Mouse (Mus musculus) olfactory bulb, adult 2 months (tissue): ENCODE results near the gene Cpe. TPM values are rescaled to one million over a fixed set of nuclear protein-coding genes. Genes with fewer than 3 reads are reported as not detected.
A peak's percentile ranks its signal among the peaks of the same experiment; 100 is the strongest.

ENCODE experiments used
- H3K27ac ChIP-seq: fragments of 200-500 bp; 2 replicates; pipeline ENCODE4 v1.5.1; 2012; ENCODE audit warnings: low read depth, low read length; ENCODE audit not compliant: insufficient read depth
- H3K4me1 ChIP-seq: fragments of 200-500 bp; 2 replicates; pipeline ENCODE4 v1.6.1; 2012; ENCODE audit warnings: low read length; ENCODE audit not compliant: control insufficient read depth, insufficient read depth
- H3K4me3 ChIP-seq: fragments of 200-500 bp; 2 replicates; pipeline ENCODE4 v1.5.1; 2012; ENCODE audit warnings: mild to moderate bottlenecking, low read depth, low read length, moderate library complexity; ENCODE audit not compliant: insufficient read depth
- CTCF ChIP-seq: fragments of 200-500 bp; IDR thresholded peaks from 2 replicates; pipeline ENCODE4 v1.5.1; 2012; ENCODE audit warnings: low read depth, mild to moderate bottlenecking, low read length, moderate library complexity; ENCODE audit not compliant: insufficient read depth
- POLR2A ChIP-seq: fragments of 200-500 bp; IDR thresholded peaks from 2 replicates; pipeline ENCODE4 v1.6.1; 2012; ENCODE audit warnings: mild to moderate bottlenecking, low read depth, low read length, moderate library complexity; ENCODE audit not compliant: insufficient read depth
- WGBS: fragments of 180-500 bp; shearing (Covaris S2); methylation state at CpG from one replicate; pipeline ENCODE4 v1.1.7; 2018; 5-methylcytosine and 5-hydroxymethylcytosine counted together
- polyA plus RNA-seq: library from polyadenylated mRNA; stranded (reverse); fragments of >200 nt; gene quantifications from 2 replicates; pipeline ENCODE4 v1.2.4, GENCODE M21; 2012; ENCODE audit warnings: low replicate concordance; ENCODE audit not compliant: missing spikeins, insufficient read depth, insufficient read length

Cpe gene
- polyA plus RNA-seq, 1 experiment, result 578 TPM

GRCm38 (mm10) chr8:64723206-64723605 lies 30.4 kb upstream of the Cpe start:
- H3K4me3 ChIP-seq, result no peak overlapping the region
- TF ChIP-seq CTCF (no peak), POLR2A (no peak)
- H3K27ac ChIP-seq, result no peak overlapping the region
- H3K4me1 ChIP-seq, result peaks cover 4% of the 10 kb centered on the region
- WGBS, result 85% methylated on average over 2 of the region's 2 CpGs

DNA sequence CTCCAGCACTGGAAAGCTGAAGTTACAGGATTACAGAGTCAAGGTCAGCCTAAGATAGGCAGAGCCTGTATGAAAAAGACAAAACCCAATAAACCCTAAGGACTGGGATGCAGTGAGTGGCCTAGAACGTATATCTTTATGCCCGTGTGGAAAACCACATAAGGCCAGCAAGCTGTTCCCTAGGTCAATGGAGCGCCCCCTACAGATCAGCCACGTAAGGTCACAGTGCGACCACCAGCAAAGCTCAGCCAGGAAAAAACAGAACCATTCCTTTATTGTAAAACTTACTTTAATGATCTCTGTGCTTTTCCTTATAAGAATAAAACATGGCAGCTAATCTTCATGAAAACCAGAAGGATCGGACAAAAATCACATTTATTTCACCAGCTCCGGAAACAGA lies 25.0 kb upstream of the Cpe start:
- WGBS, result 92% methylated on average over 7 of the region's 7 CpGs
- Histone ChIP-seq H3K4me1 (no peaks in the 10 kb centered on the region), H3K27ac (no peak overlapping the region), H3K4me3 (no peak overlapping the region)
- TF ChIP-seq POLR2A (no peak), CTCF (no peak)

GRCm38 (mm10) chr8:64712499-64712898 lies 19.6 kb upstream of the Cpe start:
- WGBS, result 93% methylated on average over 7 of the region's 7 CpGs
- no peak for TF ChIP-seq POLR2A
- TF ChIP-seq CTCF, result no peak
- Histone ChIP-seq H3K4me3 (no peak overlapping the region), H3K4me1 (no peaks in the 10 kb centered on the region), H3K27ac (no peak overlapping the region)

- no peak overlapping the region for H3K4me3 ChIP-seq
- TF ChIP-seq POLR2A (no peak), CTCF (no peak)
- H3K4me1 ChIP-seq, result no peaks in the 10 kb centered on the region
- WGBS, result 27% methylated on average over 1 of the region's 1 CpGs
- no peak overlapping the region for H3K27ac ChIP-seq
Observed at GRCm38 (mm10) chr8:64711544-64711943, 18.7 kb upstream of the Cpe start.

- H3K4me1 ChIP-seq, result no peaks in the 10 kb centered on the region
- TF ChIP-seq CTCF, result no peak
- no peak for TF ChIP-seq POLR2A
- H3K4me3 ChIP-seq, result no peak overlapping the region
- no peak overlapping the region for H3K27ac ChIP-seq
Observed at GRCm38 (mm10) chr8:64707481-64707880, 14.6 kb upstream of the Cpe start.

GRCm38 (mm10) chr8:64703191-64703590 lies 10.3 kb upstream of the Cpe start:
- 94% methylated on average over 1 of the region's 1 CpGs for WGBS
- Histone ChIP-seq H3K4me3 (no peak overlapping the region), H3K4me1 (no peaks in the 10 kb centered on the region), H3K27ac (no peak overlapping the region)
- no peak for TF ChIP-seq POLR2A
- TF ChIP-seq CTCF, result no peak

DNA sequence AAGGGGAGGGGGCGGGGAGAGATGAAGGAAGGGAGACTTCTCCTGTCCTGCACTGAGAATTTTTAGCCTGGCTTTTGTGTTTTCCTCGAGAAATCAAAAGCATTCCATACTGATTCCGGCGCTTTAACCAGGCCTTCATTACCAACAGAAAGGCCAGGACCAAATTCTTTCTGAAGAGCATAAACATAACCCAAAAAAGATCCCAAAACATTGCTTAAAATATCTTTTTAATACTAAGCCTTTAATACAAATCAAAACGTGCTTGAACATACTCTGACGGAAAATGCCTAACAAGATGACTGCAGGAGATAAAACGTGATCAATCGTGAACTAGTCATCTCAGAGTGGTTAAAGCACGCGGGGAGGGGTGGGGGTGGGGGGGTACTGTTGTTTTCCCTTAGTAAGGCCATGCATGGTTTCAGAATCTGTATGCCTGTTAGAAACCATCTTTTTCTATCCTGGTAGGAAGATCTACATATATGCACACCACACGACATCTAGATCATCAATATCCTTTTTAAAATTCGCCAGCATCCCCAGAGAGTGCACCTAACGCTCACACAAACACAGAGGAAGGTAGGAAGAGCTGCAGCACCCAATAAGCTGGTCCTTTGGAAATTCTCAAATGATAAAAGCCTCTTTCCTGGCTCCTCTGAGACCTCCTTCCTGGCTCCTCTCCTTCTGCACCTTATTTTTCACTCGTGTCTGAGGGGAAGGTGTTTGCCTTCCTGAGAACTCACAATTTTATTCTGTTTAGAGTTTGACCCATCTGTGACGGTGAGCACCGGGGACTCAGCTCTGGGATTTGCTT lies 1.1 kb downstream of the Cpe start:
- peak overlapping the region; percentile 97 for H3K4me3 ChIP-seq
- no peak for TF ChIP-seq POLR2A
- TF ChIP-seq CTCF, result no peak
- 6% methylated on average over 16 of the region's 16 CpGs for WGBS
- H3K27ac ChIP-seq, result peak overlapping the region; percentile 98
- peaks cover 3% of the 10 kb centered on the region; the same call in 1 of the 2 replicates for H3K4me1 ChIP-seq

- H3K27ac ChIP-seq, result no peak overlapping the region
- 17% methylated on average over 6 of the region's 6 CpGs for WGBS
- TF ChIP-seq CTCF, result no peak
- no peak for TF ChIP-seq POLR2A
- H3K4me3 ChIP-seq, result peak overlapping the region; percentile 13
- peaks cover 3% of the 10 kb centered on the region; the same call in 1 of the 2 replicates for H3K4me1 ChIP-seq
Observed at GRCm38 (mm10) chr8:64690845-64691244, 2.0 kb downstream of the Cpe start.

DNA sequence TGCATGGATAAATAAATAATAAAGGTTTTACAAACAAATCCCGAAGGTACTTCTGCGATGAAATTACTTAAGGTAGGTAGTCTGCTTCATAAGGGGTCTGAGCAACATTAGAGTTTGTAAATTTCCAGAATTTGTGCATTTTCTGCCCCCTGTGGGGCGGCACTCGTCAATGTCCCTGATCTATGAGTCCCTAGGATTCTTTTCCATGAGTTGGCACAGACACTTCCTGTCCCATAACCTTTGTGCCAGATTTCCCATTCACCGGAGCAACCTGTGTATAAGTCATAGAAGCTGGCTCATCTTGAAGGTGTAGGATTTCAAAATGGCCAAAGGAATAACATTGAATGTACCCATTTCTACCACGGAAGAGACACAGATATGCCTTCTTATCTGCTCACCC lies 2.5 kb downstream of the Cpe start:
- Histone ChIP-seq H3K27ac (no peak overlapping the region), H3K4me3 (no peak overlapping the region), H3K4me1 (peaks cover 3% of the 10 kb centered on the region; the same call in 1 of the 2 replicates)
- TF ChIP-seq POLR2A, result no peak
- TF ChIP-seq CTCF, result no peak
- 43% methylated on average over 6 of the region's 6 CpGs for WGBS
